Mouse (Mus musculus) liver, adult (tissue): ENCODE data around the gene Zfp426.

Experiments
- GATA4 ChIP-seq: IDR thresholded peaks from 2 replicates; pipeline ENCODE4 v1.6.1; 2014; ENCODE audit warnings: mild to moderate bottlenecking, low read length; ENCODE audit not compliant: insufficient replicate concordance

Zfp426 gene

GRCm38 (mm10) chr9:20491858-20492526 is 554 bp downstream of the Zfp426 start:
- no peak for TF ChIP-seq GATA4

- no peak for TF ChIP-seq GATA4
Measured at GRCm38 (mm10) chr9:20489536-20489935, 3.0 kb downstream of the Zfp426 start.

- TF ChIP-seq GATA4 = no peak
Measured at GRCm38 (mm10) chr9:20479396-20479795, 13.2 kb downstream of the Zfp426 start.

- TF ChIP-seq GATA4 = no peak
Measured at GRCm38 (mm10) chr9:20476632-20477031, 15.9 kb downstream of the Zfp426 start.

- TF ChIP-seq GATA4 = no peak
Measured at GRCm38 (mm10) chr9:20466761-20467442, 25.6 kb downstream of the Zfp426 start.

- no peak for TF ChIP-seq GATA4
Measured at GRCm38 (mm10) chr9:20459377-20460317, 32.9 kb downstream of the Zfp426 start, which contains the start of gene Zfp26. TSS of gene Zfp26 (minus strand) at chr9:20460162.

GRCm38 (mm10) chr9:20453647-20454046 is 38.9 kb downstream of the Zfp426 start:
- TF ChIP-seq GATA4 = no peak

- TF ChIP-seq GATA4 = no peak
Measured at GRCm38 (mm10) chr9:20451493-20451892, 41.1 kb downstream of the Zfp426 start.

GRCm38 (mm10) chr9:20443183-20443783 is 49.3 kb downstream of the Zfp426 start:
- TF ChIP-seq GATA4 = no peak

- no peak for TF ChIP-seq GATA4
Measured at GRCm38 (mm10) chr9:20430004-20430403, 62.5 kb downstream of the Zfp426 start.
